Mouse (Mus musculus) hindbrain, embryonic 11.5 days (tissue): ENCODE data around the gene Ssh1. TPM values are rescaled to one million over a fixed set of nuclear protein-coding genes. Genes with fewer than 3 reads are reported as not detected.

ENCODE experiments used
- ATAC-seq: fragments of 200-750 bp; cut with Nextera tagmentation; 2 replicates; pipeline ENCODE4 v1.8.0; 2017; ENCODE audit warnings: mild to moderate bottlenecking, moderate TSS enrichment, moderate library complexity; ENCODE audit not compliant: low FRiP score
- DNase-seq: peaks from one replicate; pipeline ENCODE4 v3.0.0-alpha.2; 2015; ENCODE audit warnings: low spot score
- H3K27ac ChIP-seq: fragments of 300-500 bp; sonication (generic); 2 replicates; pipeline ENCODE4 v1.5.1; 2014; ENCODE audit warnings: mild to moderate bottlenecking, low read depth, low read length
- H3K27me3 ChIP-seq: fragments of 300-500 bp; sonication (generic); 2 replicates; pipeline ENCODE4 v1.6.1; 2014; ENCODE audit warnings: mild to moderate bottlenecking, low read length, moderate library complexity, mixed read lengths; ENCODE audit not compliant: control insufficient read depth, insufficient read depth
- H3K36me3 ChIP-seq: fragments of 300-500 bp; sonication (generic); 2 replicates; pipeline ENCODE4 v1.6.1; 2014; ENCODE audit warnings: mild to moderate bottlenecking, low read length, moderate library complexity, mixed read lengths; ENCODE audit not compliant: control insufficient read depth, insufficient read depth
- H3K4me1 ChIP-seq: fragments of 300-500 bp; sonication (generic); replicated peaks from 2 replicates; pipeline ENCODE4 v1.6.1; 2014; ENCODE audit warnings: low read length, mixed read lengths; ENCODE audit not compliant: control insufficient read depth, insufficient read depth
- H3K4me2 ChIP-seq: fragments of 300-500 bp; sonication (generic); replicated peaks from 2 replicates; pipeline ENCODE4 v1.6.1; 2014; ENCODE audit warnings: mild to moderate bottlenecking, low read depth, low read length
- H3K4me3 ChIP-seq: fragments of 300-500 bp; sonication (generic); 2 replicates; pipeline ENCODE4 v1.5.1; 2014; ENCODE audit warnings: low read depth, low read length
- H3K9ac ChIP-seq: fragments of 300-500 bp; sonication (generic); 2 replicates; pipeline ENCODE4 v1.6.1; 2014; ENCODE audit warnings: low read depth, low read length
- H3K9me3 ChIP-seq: fragments of 300-500 bp; sonication (generic); 2 replicates; pipeline ENCODE4 v1.6.1; 2016; ENCODE audit warnings: low read length; ENCODE audit not compliant: control insufficient read depth
- WGBS: fragments of 180-500 bp; shearing (Covaris S2); extraction: QIAGEN DNeasy Blood & Tissue Kit; methylation state at CpG from one replicate; pipeline ENCODE4 v1.1.7; 2014; 5-methylcytosine and 5-hydroxymethylcytosine counted together
- polyA plus RNA-seq: library from polyadenylated mRNA; unstranded; fragments of >200 nt; fragmentation: Nextera tagmentation; extraction: Ambion mirVana; gene quantifications from 2 replicates; pipeline ENCODE4 v1.2.1, GENCODE M21; 2014

Gene Ssh1
- polyA plus RNA-seq, 1 experiment from 2014 or later, result 30.3 TPM

- no peak for DNase-seq
- Histone ChIP-seq H3K27me3 (no peaks in the 10 kb centered on the region), H3K4me1 (peaks cover 12% of the 10 kb centered on the region; the same call in 1 of the 2 replicates), H3K4me2 (no peak overlapping the region), H3K9ac (no peak overlapping the region), H3K4me3 (no peak overlapping the region), H3K27ac (no peak overlapping the region), H3K9me3 (no peaks in the 10 kb centered on the region), H3K36me3 (no peaks in the 10 kb centered on the region)
- ATAC-seq, result no peak
- 69% methylated on average over 9 of the region's 9 CpGs for WGBS
Observed at GRCm38 (mm10) chr5:113975538-113976215, 18.0 kb downstream of the Ssh1 start.

GRCm38 (mm10) chr5:113974576-113974975 is 19.1 kb downstream of the Ssh1 start:
- H3K4me1 ChIP-seq, result peaks cover 12% of the 10 kb centered on the region; the same call in 1 of the 2 replicates
- H3K36me3 ChIP-seq, result no peaks in the 10 kb centered on the region
- WGBS, result 60% methylated on average over 15 of the region's 15 CpGs
- no peaks in the 10 kb centered on the region for H3K27me3 ChIP-seq
- H3K9ac ChIP-seq, result no peak overlapping the region
- no peaks in the 10 kb centered on the region for H3K9me3 ChIP-seq
- H3K27ac ChIP-seq, result no peak overlapping the region
- ATAC-seq (no peak), DNase-seq (no peak)
- 0 out of 2 replicates have a peak overlapping the region, but pooled peaks have one; percentile 5 for H3K4me2 ChIP-seq
- no peak overlapping the region for H3K4me3 ChIP-seq

GRCm38 (mm10) chr5:113973790-113974189 is 19.9 kb downstream of the Ssh1 start:
- ATAC-seq (no peak), DNase-seq (no peak)
- Histone ChIP-seq H3K4me1 (peaks cover 12% of the 10 kb centered on the region; the same call in 1 of the 2 replicates), H3K9ac (no peak overlapping the region), H3K27ac (peak overlapping the region; percentile 42; the same call in 1 of the 2 replicates), H3K4me3 (no peak overlapping the region), H3K9me3 (no peaks in the 10 kb centered on the region), H3K36me3 (no peaks in the 10 kb centered on the region), H3K4me2 (no peak overlapping the region), H3K27me3 (no peaks in the 10 kb centered on the region)
- 91% methylated on average over 8 of the region's 8 CpGs for WGBS

GRCm38 (mm10) chr5:113972589-113973515 is 20.8 kb downstream of the Ssh1 start:
- Histone ChIP-seq H3K4me2 (no peak overlapping the region), H3K4me1 (peaks cover 12% of the 10 kb centered on the region; the same call in 1 of the 2 replicates), H3K36me3 (no peaks in the 10 kb centered on the region), H3K27me3 (no peaks in the 10 kb centered on the region), H3K27ac (peak overlapping the region; percentile 61), H3K4me3 (no peak overlapping the region), H3K9me3 (no peaks in the 10 kb centered on the region), H3K9ac (no peak overlapping the region)
- DNase-seq (peak; percentile 48), ATAC-seq (peak; percentile 54)
- 23% methylated on average over 18 of the region's 18 CpGs for WGBS

GRCm38 (mm10) chr5:113971434-113971960 is 22.2 kb downstream of the Ssh1 start:
- peaks cover 12% of the 10 kb centered on the region; the same call in 1 of the 2 replicates for H3K4me1 ChIP-seq
- H3K27me3 ChIP-seq, result no peaks in the 10 kb centered on the region
- DNase-seq (no peak), ATAC-seq (no peak)
- 81% methylated on average over 10 of the region's 10 CpGs for WGBS
- no peaks in the 10 kb centered on the region for H3K9me3 ChIP-seq
- H3K36me3 ChIP-seq, result no peaks in the 10 kb centered on the region
- no peak overlapping the region for H3K9ac ChIP-seq
- no peak overlapping the region for H3K27ac ChIP-seq
- no peak overlapping the region for H3K4me2 ChIP-seq
- no peak overlapping the region for H3K4me3 ChIP-seq

- no peaks in the 10 kb centered on the region for H3K9me3 ChIP-seq
- no peaks in the 10 kb centered on the region for H3K27me3 ChIP-seq
- DNase-seq (no peak), ATAC-seq (no peak)
- no peak overlapping the region for H3K27ac ChIP-seq
- no peak overlapping the region for H3K4me3 ChIP-seq
- H3K9ac ChIP-seq, result no peak overlapping the region
- H3K4me1 ChIP-seq, result no peaks in the 10 kb centered on the region
- H3K36me3 ChIP-seq, result peaks cover 2% of the 10 kb centered on the region; the same call in 1 of the 2 replicates
- WGBS, result 71% methylated on average over 11 of the region's 11 CpGs
- no peak overlapping the region for H3K4me2 ChIP-seq
Observed at GRCm38 (mm10) chr5:113968371-113968770, 25.3 kb downstream of the Ssh1 start.

GRCm38 (mm10) chr5:113966452-113967150 is 27.1 kb downstream of the Ssh1 start:
- Histone ChIP-seq H3K9ac (no peak overlapping the region), H3K9me3 (no peaks in the 10 kb centered on the region), H3K36me3 (peaks cover 2% of the 10 kb centered on the region; the same call in 1 of the 2 replicates), H3K4me1 (no peaks in the 10 kb centered on the region), H3K4me2 (no peak overlapping the region), H3K27ac (no peak overlapping the region), H3K27me3 (no peaks in the 10 kb centered on the region), H3K4me3 (no peak overlapping the region)
- ATAC-seq (no peak), DNase-seq (no peak)
- WGBS, result 95% methylated on average over 13 of the region's 13 CpGs

- no peaks in the 10 kb centered on the region for H3K27me3 ChIP-seq
- no peak overlapping the region for H3K4me2 ChIP-seq
- WGBS, result 94% methylated on average over 7 of the region's 7 CpGs
- H3K4me3 ChIP-seq, result no peak overlapping the region
- no peaks in the 10 kb centered on the region for H3K9me3 ChIP-seq
- H3K36me3 ChIP-seq, result peaks cover 2% of the 10 kb centered on the region; the same call in 1 of the 2 replicates
- no peak for ATAC-seq
- no peak for DNase-seq
- no peaks in the 10 kb centered on the region for H3K4me1 ChIP-seq
- H3K9ac ChIP-seq, result no peak overlapping the region
- H3K27ac ChIP-seq, result no peak overlapping the region
Observed at GRCm38 (mm10) chr5:113965659-113966185, 28.0 kb downstream of the Ssh1 start.
